Mouse (Mus musculus): ENCODE data around the gene Vmn1r217. TPM values are rescaled to one million over a fixed set of nuclear protein-coding genes. Genes with fewer than 3 reads are reported as not detected.

The Vmn1r217 gene
- polyA plus RNA-seq, 1 experiment from 2014 or later, result not detected

Other genes with a start within 250 kb of the Vmn1r217 start
- not detected in 2 replicates for gene Vmn1r212, start 234.0 kb downstream of the Vmn1r217 start, polyA plus RNA-seq (2016; fragmentation: Nextera tagmentation; extraction: Ambion mirVana)
- not detected in 2 replicates for gene Vmn1r213, start 110.6 kb downstream of the Vmn1r217 start, polyA plus RNA-seq (2016; fragmentation: Nextera tagmentation; extraction: Ambion mirVana)
- not detected in 2 replicates for gene Vmn1r214, start 87.8 kb downstream of the Vmn1r217 start, polyA plus RNA-seq (2016; fragmentation: Nextera tagmentation; extraction: Ambion mirVana)
- gene Vmn1r215, start 50.2 kb downstream of the Vmn1r217 start, polyA plus RNA-seq (2016; fragmentation: Nextera tagmentation; extraction: Ambion mirVana), result not detected in 2 replicates
- not detected in 2 replicates for gene Vmn1r218, start 14.9 kb upstream of the Vmn1r217 start, polyA plus RNA-seq (2016; fragmentation: Nextera tagmentation; extraction: Ambion mirVana)
- gene Vmn1r219, start 41.1 kb upstream of the Vmn1r217 start, polyA plus RNA-seq (2016; fragmentation: Nextera tagmentation; extraction: Ambion mirVana), result not detected in 2 replicates
- not detected in 2 replicates for gene Vmn1r220, start 69.7 kb upstream of the Vmn1r217 start, polyA plus RNA-seq (2016; fragmentation: Nextera tagmentation; extraction: Ambion mirVana)
- gene Vmn1r221, start 95.9 kb upstream of the Vmn1r217 start, polyA plus RNA-seq (2016; fragmentation: Nextera tagmentation; extraction: Ambion mirVana), result not detected in 2 replicates
- gene Vmn1r222, start 117.7 kb upstream of the Vmn1r217 start, polyA plus RNA-seq (2016; fragmentation: Nextera tagmentation; extraction: Ambion mirVana), result not detected in 2 replicates
- gene Vmn1r223, start 128.9 kb upstream of the Vmn1r217 start, polyA plus RNA-seq (2016; fragmentation: Nextera tagmentation; extraction: Ambion mirVana), result not detected in 2 replicates

All from limb, embryonic 12.5 days (tissue).